Mouse (Mus musculus) limb, embryonic 12.5 days (tissue): ENCODE measurements at regions not wholly inside any gene's neighbourhood (a gene's known extent, or its start where the extent isn't known, plus 50 kb on each side); places are given as distances from the start of the nearest gene placed in this dataset.

ENCODE experiments used
- ATAC-seq: fragments of 200-750 bp; cut with Nextera tagmentation; 2 replicates; pipeline ENCODE4 v1.8.0; 2017; ENCODE audit warnings: low read depth, moderate TSS enrichment; ENCODE audit not compliant: insufficient number of reproducible peaks, insufficient read depth, low FRiP score, low TSS enrichment
- H3K27ac ChIP-seq: fragments of 300-500 bp; sonication (generic); 2 replicates; pipeline ENCODE4 v1.5.1; 2016; ENCODE audit warnings: mild to moderate bottlenecking, moderate library complexity
- H3K27me3 ChIP-seq: fragments of 300-500 bp; sonication (generic); 2 replicates; pipeline ENCODE4 v1.6.1; 2016; ENCODE audit warnings: mild to moderate bottlenecking, moderate library complexity
- H3K36me3 ChIP-seq: fragments of 300-500 bp; sonication (generic); 2 replicates; pipeline ENCODE4 v1.6.1; 2016; ENCODE audit warnings: mild to moderate bottlenecking, moderate library complexity
- H3K4me1 ChIP-seq: fragments of 300-500 bp; sonication (generic); replicated peaks from 2 replicates; pipeline ENCODE4 v1.6.1; 2016
- H3K4me2 ChIP-seq: fragments of 300-500 bp; sonication (generic); 2 replicates; pipeline ENCODE4 v1.6.1; 2016; ENCODE audit warnings: mild to moderate bottlenecking, moderate library complexity
- H3K4me3 ChIP-seq: fragments of 300-500 bp; sonication (generic); replicated peaks from 2 replicates; pipeline ENCODE4 v1.5.1; 2016; ENCODE audit warnings: mild to moderate bottlenecking
- H3K9ac ChIP-seq: fragments of 300-500 bp; sonication (generic); replicated peaks from 2 replicates; pipeline ENCODE4 v1.6.1; 2016; ENCODE audit warnings: mild to moderate bottlenecking, moderate library complexity
- H3K9me3 ChIP-seq: fragments of 300-500 bp; sonication (generic); 2 replicates; pipeline ENCODE4 v1.6.1; 2016; ENCODE audit warnings: mild to moderate bottlenecking, moderate library complexity
- WGBS: fragments of 180-500 bp; shearing (Covaris S2); methylation state at CpG from one replicate; pipeline ENCODE4 v1.1.7; 2016; 5-methylcytosine and 5-hydroxymethylcytosine counted together

- H3K27me3 ChIP-seq, result no peaks in the 10 kb centered on the region
- WGBS, result 49% methylated on average over 14 of the region's 14 CpGs
- no peak for ATAC-seq
- no peaks in the 10 kb centered on the region for H3K36me3 ChIP-seq
- no peak overlapping the region for H3K4me3 ChIP-seq
- H3K4me2 ChIP-seq, result no peak overlapping the region
- H3K9ac ChIP-seq, result no peak overlapping the region
- H3K27ac ChIP-seq, result no peak overlapping the region
- H3K9me3 ChIP-seq, result no peaks in the 10 kb centered on the region
- peaks cover 10% of the 10 kb centered on the region for H3K4me1 ChIP-seq
Observed at GRCm38 (mm10) chr3:149219381-149220303, 229.3 kb upstream of the Adgrl2 start.

- no peak overlapping the region for H3K27ac ChIP-seq
- H3K27me3 ChIP-seq, result no peaks in the 10 kb centered on the region
- 94% methylated on average over 9 of the region's 9 CpGs for WGBS
- no peak overlapping the region for H3K4me3 ChIP-seq
- no peak overlapping the region for H3K4me2 ChIP-seq
- no peak overlapping the region for H3K9ac ChIP-seq
- no peak for ATAC-seq
- H3K9me3 ChIP-seq, result no peaks in the 10 kb centered on the region
- no peaks in the 10 kb centered on the region for H3K36me3 ChIP-seq
- H3K4me1 ChIP-seq, result peaks cover 10% of the 10 kb centered on the region
Observed at GRCm38 (mm10) chr3:149217916-149218803, 227.8 kb upstream of the Adgrl2 start.

- H3K9ac ChIP-seq, result no peak overlapping the region
- peaks cover 10% of the 10 kb centered on the region for H3K4me1 ChIP-seq
- 72% methylated on average over 11 of the region's 11 CpGs for WGBS
- H3K27me3 ChIP-seq, result no peaks in the 10 kb centered on the region
- H3K4me2 ChIP-seq, result no peak overlapping the region
- H3K36me3 ChIP-seq, result no peaks in the 10 kb centered on the region
- H3K27ac ChIP-seq, result no peak overlapping the region
- H3K9me3 ChIP-seq, result no peaks in the 10 kb centered on the region
- no peak for ATAC-seq
- H3K4me3 ChIP-seq, result no peak overlapping the region
Observed at GRCm38 (mm10) chr3:149216759-149217400, 226.5 kb upstream of the Adgrl2 start.

GRCm38 (mm10) chr3:149215691-149216090 is 225.3 kb upstream of the Adgrl2 start:
- H3K9me3 ChIP-seq, result no peaks in the 10 kb centered on the region
- H3K27ac ChIP-seq, result no peak overlapping the region
- H3K4me3 ChIP-seq, result no peak overlapping the region
- ATAC-seq, result no peak
- H3K4me1 ChIP-seq, result peaks cover 10% of the 10 kb centered on the region
- no peak overlapping the region for H3K9ac ChIP-seq
- no peaks in the 10 kb centered on the region for H3K27me3 ChIP-seq
- 80% methylated on average over 2 of the region's 2 CpGs for WGBS
- no peak overlapping the region for H3K4me2 ChIP-seq
- H3K36me3 ChIP-seq, result no peaks in the 10 kb centered on the region

- no peak overlapping the region for H3K27ac ChIP-seq
- ATAC-seq, result no peak
- no peaks in the 10 kb centered on the region for H3K36me3 ChIP-seq
- no peak overlapping the region for H3K9ac ChIP-seq
- H3K9me3 ChIP-seq, result no peaks in the 10 kb centered on the region
- no peaks in the 10 kb centered on the region for H3K27me3 ChIP-seq
- H3K4me1 ChIP-seq, result no peaks in the 10 kb centered on the region
- H3K4me3 ChIP-seq, result no peak overlapping the region
- no peak overlapping the region for H3K4me2 ChIP-seq
- 85% methylated on average over 7 of the region's 7 CpGs for WGBS
Observed at GRCm38 (mm10) chr3:149211909-149212308, 221.6 kb upstream of the Adgrl2 start.

- 85% methylated on average over 2 of the region's 2 CpGs for WGBS
- Histone ChIP-seq H3K9ac (no peak overlapping the region), H3K9me3 (no peaks in the 10 kb centered on the region), H3K4me1 (no peaks in the 10 kb centered on the region), H3K27me3 (no peaks in the 10 kb centered on the region), H3K36me3 (no peaks in the 10 kb centered on the region), H3K4me3 (no peak overlapping the region), H3K27ac (no peak overlapping the region), H3K4me2 (no peak overlapping the region)
- ATAC-seq, result no peak
Observed at GRCm38 (mm10) chr3:149209260-149209659, 218.9 kb upstream of the Adgrl2 start.

- Histone ChIP-seq H3K4me1 (peaks cover 4% of the 10 kb centered on the region), H3K36me3 (no peaks in the 10 kb centered on the region), H3K4me2 (no peak overlapping the region), H3K9me3 (no peaks in the 10 kb centered on the region), H3K27me3 (0 out of 2 replicates have a peak, but pooled peaks cover 3% of the 10 kb centered on the region), H3K27ac (no peak overlapping the region), H3K9ac (no peak overlapping the region), H3K4me3 (no peak overlapping the region)
- 73% methylated on average over 5 of the region's 5 CpGs for whole genome bisulfite sequencing
- ATAC-seq, result no peak
Observed at GRCm38 (mm10) chr3:149203451-149203850, 213.1 kb upstream of the Adgrl2 start.

- no peaks in the 10 kb centered on the region for H3K9me3 ChIP-seq
- ATAC-seq, result no peak
- no peak overlapping the region for H3K4me2 ChIP-seq
- no peak overlapping the region for H3K27ac ChIP-seq
- H3K36me3 ChIP-seq, result no peaks in the 10 kb centered on the region
- H3K9ac ChIP-seq, result no peak overlapping the region
- WGBS, result 90% methylated on average over 8 of the region's 8 CpGs
- peaks cover 3% of the 10 kb centered on the region; the same call in 1 of the 2 replicates for H3K27me3 ChIP-seq
- H3K4me1 ChIP-seq, result peaks cover 4% of the 10 kb centered on the region
- no peak overlapping the region for H3K4me3 ChIP-seq
Observed at GRCm38 (mm10) chr3:149196477-149197185, 206.3 kb upstream of the Adgrl2 start.

GRCm38 (mm10) chr3:149190856-149191576 is 200.7 kb upstream of the Adgrl2 start:
- Histone ChIP-seq H3K4me2 (no peak overlapping the region), H3K36me3 (no peaks in the 10 kb centered on the region), H3K27me3 (peaks cover 3% of the 10 kb centered on the region), H3K4me1 (peaks cover 6% of the 10 kb centered on the region; the same call in 1 of the 2 replicates), H3K27ac (no peak overlapping the region), H3K9ac (no peak overlapping the region), H3K4me3 (no peak overlapping the region), H3K9me3 (no peaks in the 10 kb centered on the region)
- WGBS, result 72% methylated on average over 19 of the region's 19 CpGs
- ATAC-seq, result no peak

GRCm38 (mm10) chr3:149184136-149184551 is 193.8 kb upstream of the Adgrl2 start:
- Histone ChIP-seq H3K9ac (no peak overlapping the region; the same call in 1 of the 2 replicates), H3K4me1 (peaks cover 10% of the 10 kb centered on the region), H3K4me2 (peak overlapping the region; percentile 54), H3K27ac (peak overlapping the region; percentile 42; the same call in 1 of the 2 replicates), H3K4me3 (peak overlapping the region; percentile 16; the same call in 1 of the 2 replicates), H3K27me3 (no peaks in the 10 kb centered on the region), H3K36me3 (no peaks in the 10 kb centered on the region), H3K9me3 (no peaks in the 10 kb centered on the region)
- WGBS, result 12% methylated on average over 12 of the region's 12 CpGs
- ATAC-seq, result no peak
